Mouse (Mus musculus) Patski (cell line): ENCODE data around the gene Lnpep. TPM values are rescaled to one million over a fixed set of nuclear protein-coding genes. Genes with fewer than 3 reads are reported as not detected.
A peak's percentile ranks its signal among the peaks of the same experiment; 100 is the strongest.

Experiments used
- ATAC-seq: fragments of 100-300 bp; one replicate; pipeline ENCODE4 v1.8.0; 2021
- CTCF ChIA-PET: fragments of 350-600 bp; sonication (Branson Sonifier 250); formaldehyde crosslinking; loops from one replicate; lab custom pipeline; 2022; ENCODE audit warnings: inconsistent platforms; lab: Charles Lee
- POLR2A ChIA-PET: fragments of 350-600 bp; sonication (Branson Sonifier 250); formaldehyde crosslinking; loops from one replicate; lab custom pipeline; 2022; ENCODE audit warnings: antibody characterized with exemption, inconsistent platforms; lab: Charles Lee
- DNase-seq: peaks from one replicate; pipeline ENCODE4 v3.0.0-alpha.2; 2011; ENCODE audit warnings: low read depth, low spot score
- H3K27me3 ChIP-seq: fragments of 371-371 bp; one replicate; pipeline ENCODE4 v1.5.1; 2021
- CTCF ChIP-seq: fragments of 100-300 bp; IDR thresholded peaks from one replicate; pipeline ENCODE4 v1.5.1; 2021
- in situ Hi-C: fragments of 300-500 bp; cut with MboI; formaldehyde crosslinking; loops from 3 replicates; pipeline ENCODE4 v1.11.1; 2018; ENCODE audit warnings: low pct_unique_long_range_greater_than_20kb, mixed read lengths
- polyA plus RNA-seq: library from polyadenylated mRNA; unstranded; gene quantifications from one replicate; pipeline ENCODE4 v1.2.3, GENCODE M21; 2021

Lnpep gene
- polyA plus RNA-seq, 1 experiment from 2014 or later, result 34.8 TPM

- no peak for TF ChIP-seq CTCF
- ATAC-seq (peak; percentile 93), DNase-seq (no peak)
- in situ Hi-C loops, result no loop called here
- no peaks in the 10 kb centered on the region for H3K27me3 ChIP-seq
- ChIA-PET CTCF (interaction anchor here (1.0 kb wide), 1 partner anchor 13 kb away, joined by 3 read pairs; no protein-coding TSS in a partner anchor), POLR2A (no interaction called here)
These were observed 31.9 kb downstream of the Lnpep start for GRCm38 (mm10) chr17:17592926-17593325.

- POLR2A ChIA-PET, result no interaction called here
- no peaks in the 10 kb centered on the region for H3K27me3 ChIP-seq
- no peak for TF ChIP-seq CTCF
- CTCF ChIA-PET, result no interaction called here
- ATAC-seq (no peak), DNase-seq (no peak)
- in situ Hi-C loops, result no loop called here
These were observed 37.4 kb downstream of the Lnpep start for GRCm38 (mm10) chr17:17587333-17588047.

GRCm38 (mm10) chr17:17585115-17585514, 39.7 kb downstream of the Lnpep start:
- CTCF ChIA-PET, result no interaction called here
- DNase-seq, result no peak
- in situ Hi-C loops, result no loop called here
- no peaks in the 10 kb centered on the region for H3K27me3 ChIP-seq
- no peak for TF ChIP-seq CTCF
- POLR2A ChIA-PET, result no interaction called here
- ATAC-seq, result no peak

GRCm38 (mm10) chr17:17583896-17584295, 41.0 kb downstream of the Lnpep start:
- POLR2A ChIA-PET, result no interaction called here
- in situ Hi-C loops, result no loop called here
- no peak for ATAC-seq
- no peak for TF ChIP-seq CTCF
- DNase-seq, result no peak
- CTCF ChIA-PET, result no interaction called here
- no peaks in the 10 kb centered on the region for H3K27me3 ChIP-seq

- DNase-seq, result no peak
- in situ Hi-C loops, result no loop called here
- no peaks in the 10 kb centered on the region for H3K27me3 ChIP-seq
- ATAC-seq, result peak; percentile 12
- CTCF ChIA-PET, result no interaction called here
- no peak for TF ChIP-seq CTCF
- POLR2A ChIA-PET, result no interaction called here
These were observed 43.6 kb downstream of the Lnpep start for GRCm38 (mm10) chr17:17581234-17581633.

- ChIA-PET CTCF (no interaction called here), POLR2A (no interaction called here)
- DNase-seq (no peak), ATAC-seq (no peak)
- no peak for TF ChIP-seq CTCF
- H3K27me3 ChIP-seq, result no peaks in the 10 kb centered on the region
- in situ Hi-C loops, result no loop called here
These were observed 48.5 kb downstream of the Lnpep start for GRCm38 (mm10) chr17:17576399-17576798.

GRCm38 (mm10) chr17:17567071-17567470, 57.8 kb downstream of the Lnpep start:
- ATAC-seq (no peak), DNase-seq (no peak)
- POLR2A ChIA-PET, result no interaction called here
- CTCF ChIA-PET, result interaction anchor here (0.7 to 0.8 kb wide), 3 partner anchors 13 to 41 kb away, joined by 3 read pairs; no protein-coding TSS in a partner anchor
- TF ChIP-seq CTCF, result peak; percentile 36
- no peaks in the 10 kb centered on the region for H3K27me3 ChIP-seq
- in situ Hi-C loops, result loop anchor here (10.0 kb wide), 1 partner anchor 172 kb away; no protein-coding TSS in a partner anchor

- ChIA-PET CTCF (interaction anchor here (1.0 kb wide), 1 partner anchor 13 kb away, joined by 3 read pairs; no protein-coding TSS in a partner anchor), POLR2A (interaction anchor here (1.6 kb wide), 1 partner anchor 54 kb away, joined by 7 read pairs; no protein-coding TSS in a partner anchor)
- H3K27me3 ChIP-seq, result no peaks in the 10 kb centered on the region
- TF ChIP-seq CTCF, result no peak
- ATAC-seq (no peak), DNase-seq (no peak)
- in situ Hi-C loops, result no loop called here
These were observed 75.9 kb downstream of the Lnpep start for GRCm38 (mm10) chr17:17548958-17549357.

- POLR2A ChIA-PET, result no interaction called here
These were observed 93.5 kb downstream of the Lnpep start for GRCm38 (mm10) chr17:17531338-17531737.

GRCm38 (mm10) chr17:17516384-17517016, 108.3 kb downstream of the Lnpep start:
- CTCF ChIA-PET, result no interaction called here
- no peak for DNase-seq
- in situ Hi-C loops, result no loop called here
- no peak for ATAC-seq
- POLR2A ChIA-PET, result no interaction called here
- peaks cover 5% of the 10 kb centered on the region for H3K27me3 ChIP-seq
- TF ChIP-seq CTCF, result no peak

More at GRCm38 (mm10) chr17:17531338-17531737, 93.5 kb downstream of the Lnpep start:
- DNase-seq, result no peak
- no peak for TF ChIP-seq CTCF
- in situ Hi-C loops, result no loop called here
- CTCF ChIA-PET, result no interaction called here
- H3K27me3 ChIP-seq, result no peaks in the 10 kb centered on the region
- no peak for ATAC-seq

- H3K27me3 ChIP-seq, result peaks cover 6% of the 10 kb centered on the region
- ChIA-PET CTCF (no interaction called here), POLR2A (no interaction called here)
- ATAC-seq, result no peak
- TF ChIP-seq CTCF, result no peak
- in situ Hi-C loops, result no loop called here
- no peak for DNase-seq
These were observed 118.2 kb downstream of the Lnpep start for GRCm38 (mm10) chr17:17506677-17507076.
